Mouse (Mus musculus) ES-E14 (cell line): ENCODE measurements around the gene 4930519P11Rik. TPM values are rescaled to one million over a fixed set of nuclear protein-coding genes. Genes with fewer than 3 reads are reported as not detected.

Experiments
- DNase-seq: peaks from one replicate; pipeline ENCODE4 v3.0.0-alpha.2; 2013; ENCODE audit warnings: low read depth, low spot score
- H3K27ac ChIP-seq: 2 replicates; pipeline ENCODE4 v1.5.1; 2012; ENCODE audit warnings: low read depth, mild to moderate bottlenecking, low read length, moderate library complexity, mixed read lengths; ENCODE audit not compliant: poor library complexity, insufficient read depth, severe bottlenecking
- H3K36me3 ChIP-seq: 2 replicates; pipeline ENCODE4 v1.6.1; 2012; ENCODE audit warnings: mild to moderate bottlenecking, low read length, moderate library complexity, mixed read lengths; ENCODE audit not compliant: control insufficient read depth, poor library complexity, insufficient read depth, severe bottlenecking
- H3K4me1 ChIP-seq, 2 experiments: fragments of 150-350 bp in 1 of 2; sonication (generic) in 1 of 2; 2 replicates each; pipeline ENCODE4 v1.6.1; 2012; ENCODE audit warnings: low read length in 2 of 2, mild to moderate bottlenecking in 1 of 2, mixed read lengths in 1 of 2; ENCODE audit not compliant: control insufficient read depth in 2 of 2, insufficient read depth in 2 of 2, poor library complexity in 1 of 2
- H3K4me3 ChIP-seq, 2 experiments: fragments of 150-350 bp in 1 of 2; sonication (generic) in 1 of 2; 2 replicates each; pipeline ENCODE4 v1.5.1; 2012; ENCODE audit warnings: low read length in 2 of 2, low read depth in 1 of 2, mild to moderate bottlenecking in 1 of 2, mixed read lengths in 1 of 2; ENCODE audit not compliant: insufficient read depth in 1 of 2, poor library complexity in 1 of 2, severe bottlenecking in 1 of 2
- H3K9ac ChIP-seq: 2 replicates; pipeline ENCODE4 v1.6.1; 2012; ENCODE audit warnings: low read depth, mild to moderate bottlenecking, low read length, mixed read lengths; ENCODE audit not compliant: poor library complexity, insufficient read depth, severe bottlenecking
- H3K9me3 ChIP-seq: fragments of 150-350 bp; sonication (generic); 2 replicates; pipeline ENCODE4 v1.6.1; 2012; ENCODE audit warnings: low read depth, mild to moderate bottlenecking, low read length; ENCODE audit not compliant: control insufficient read depth, insufficient read depth
- CHD2 ChIP-seq: IDR thresholded peaks from 2 replicates; pipeline ENCODE4 v1.6.1; 2014; ENCODE audit warnings: mild to moderate bottlenecking, low read depth, low read length, inconsistent platforms
- HCFC1 ChIP-seq: IDR thresholded peaks from 2 replicates; pipeline ENCODE4 v1.6.1; 2012; ENCODE audit warnings: low read length, inconsistent platforms, borderline replicate concordance; ENCODE audit not compliant: insufficient read depth
- MAFK ChIP-seq: IDR thresholded peaks from 2 replicates; pipeline ENCODE4 v1.6.1; 2014; ENCODE audit warnings: mild to moderate bottlenecking, low read depth, low read length, inconsistent platforms; ENCODE audit not compliant: insufficient read depth
- ZC3H11A ChIP-seq: IDR thresholded peaks from 2 replicates; pipeline ENCODE4 v1.6.1; 2012; ENCODE audit warnings: low read depth, mild to moderate bottlenecking, inconsistent platforms, low read length, borderline replicate concordance
- ZNF384 ChIP-seq: IDR thresholded peaks from 2 replicates; pipeline ENCODE4 v1.6.1; 2012; ENCODE audit warnings: low read depth, low read length, inconsistent platforms
- in situ Hi-C, 2 experiments: fragments of 600-800 bp; cut with MboI; formaldehyde crosslinking; loops; one replicate each; pipeline ENCODE4 v1.15.1; 2025; ENCODE audit warnings: low sequenced_read_pairs in 2 of 2, inconsistent platforms in 1 of 2; ENCODE audit not compliant: unreplicated experiment in 2 of 2
- total RNA-seq: library from RNA; depleted of rRNA; stranded (reverse); fragments of 300-350 nt; gene quantifications from 2 replicates; pipeline ENCODE4 v1.2.3, GENCODE M21; 2012

Gene 4930519P11Rik
- total RNA-seq, 1 experiment = 0.67 TPM

- Histone ChIP-seq H3K27ac (no peak overlapping the region), H3K4me1 (peaks cover 3 to 22% of the 10 kb centered on the region in 2 experiments; a peak in 2 of 4 replicates), H3K4me3 (no peak overlapping the region), H3K36me3 (no peaks in the 10 kb centered on the region), H3K9me3 (no peaks in the 10 kb centered on the region), H3K9ac (no peak overlapping the region)
- in situ Hi-C loops = no loop called here
- TF ChIP-seq HCFC1 (no peak), ZC3H11A (no peak), MAFK (no peak), CHD2 (no peak), ZNF384 (no peak)
- no peak for DNase-seq
Measured at GRCm38 (mm10) chr2:154580586-154580985, 32.7 kb downstream of the 4930519P11Rik start.

DNA sequence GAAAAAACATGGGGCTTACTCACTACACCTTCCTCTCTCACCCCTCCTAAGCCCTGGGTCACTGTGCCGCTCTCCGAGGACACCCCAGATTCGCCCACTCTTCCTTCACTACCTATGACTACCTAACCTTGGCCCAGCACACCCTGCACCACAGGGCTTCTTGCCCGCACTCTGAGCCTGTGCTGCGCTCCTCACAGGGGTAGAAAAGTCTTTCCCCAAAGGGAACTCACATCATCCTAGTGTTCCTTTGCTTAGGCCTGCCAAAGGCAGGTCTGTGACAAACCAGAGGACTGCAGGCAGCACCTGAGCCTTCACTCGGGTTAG lies 35.5 kb downstream of the 4930519P11Rik start:
- no peak for DNase-seq
- no peaks in the 10 kb centered on the region for H3K36me3 ChIP-seq
- H3K4me1 ChIP-seq = peaks cover 4 to 15% of the 10 kb centered on the region in 2 experiments; a peak in 2 of 4 replicates
- no peak overlapping the region for H3K4me3 ChIP-seq
- no peak overlapping the region for H3K9ac ChIP-seq
- no peaks in the 10 kb centered on the region for H3K9me3 ChIP-seq
- no peak overlapping the region for H3K27ac ChIP-seq
- in situ Hi-C loops = no loop called here
- TF ChIP-seq CHD2 (no peak), ZNF384 (no peak), ZC3H11A (no peak), HCFC1 (no peak)

- DNase-seq = no peak
- no peaks in the 10 kb centered on the region for H3K36me3 ChIP-seq
- H3K9ac ChIP-seq = peak overlapping the region; percentile 12; the same call in 1 of the 2 replicates
- no peaks in the 10 kb centered on the region for H3K9me3 ChIP-seq
- H3K4me3 ChIP-seq = peak overlapping the region in 1 of 2 experiments; percentile 5; a peak in 1 of 4 replicates
- TF ChIP-seq HCFC1 (no peak), ZNF384 (no peak), ZC3H11A (no peak), CHD2 (no peak), MAFK (no peak)
- peak overlapping the region; percentile 57 for H3K27ac ChIP-seq
- H3K4me1 ChIP-seq = peaks cover 4 to 17% of the 10 kb centered on the region in 2 experiments; a peak in 2 of 4 replicates
- in situ Hi-C loops = no loop called here
Measured at GRCm38 (mm10) chr2:154576876-154577743, 36.1 kb downstream of the 4930519P11Rik start.

GRCm38 (mm10) chr2:154574271-154574670 lies 39.0 kb downstream of the 4930519P11Rik start:
- Histone ChIP-seq H3K36me3 (no peaks in the 10 kb centered on the region), H3K9me3 (no peaks in the 10 kb centered on the region), H3K9ac (no peak overlapping the region), H3K4me3 (no peak overlapping the region), H3K27ac (no peak overlapping the region), H3K4me1 (peaks cover 11 to 24% of the 10 kb centered on the region in 2 experiments)
- in situ Hi-C loops = no loop called here
- no peak for TF ChIP-seq MAFK
- no peak for TF ChIP-seq ZC3H11A
- no peak for TF ChIP-seq HCFC1
- TF ChIP-seq ZNF384 = no peak
- TF ChIP-seq CHD2 = no peak
- DNase-seq = no peak
